Mouse (Mus musculus): ENCODE measurements around the gene Pmvk. TPM values are rescaled to one million over a fixed set of nuclear protein-coding genes. Genes with fewer than 3 reads are reported as not detected.

Pmvk gene
- polyA plus RNA-seq (2014; fragmentation: Illumina TruSeq; extraction: RNeasy Lipid Tissue Mini Kit (QIAGEN cat#74804); ENCODE audit: low read depth, low replicate concordance): 19.8 TPM

GRCm38 (mm10) chr3:89454401-89455177 lies at the start of gene Pmvk:
Gene Pmvk (plus strand): TSS chr3:89454541.

GRCm38 (mm10) chr3:89411490-89412393 lies 42.6 kb upstream of the Pmvk start, which contains the start of gene Flad1:
Gene Flad1 (minus strand): TSS chr3:89411870.

GRCm38 (mm10) chr3:89418170-89418860 lies 36.0 kb upstream of the Pmvk start, which contains the start of the genes Cks1b and Shc1:
Gene Cks1b (minus strand): TSS chr3:89418383.
Gene Shc1 (plus strand): TSS chr3:89418443.

GRCm38 (mm10) chr3:89430171-89431159 lies 23.9 kb upstream of the Pmvk start, which contains the start of gene Pygo2:
Gene Pygo2 (plus strand): TSS chr3:89430214.

GRCm38 (mm10) chr3:89436176-89437113 lies 17.9 kb upstream of the Pmvk start, which contains the start of gene Pbxip1:
Gene Pbxip1 (plus strand): TSS chr3:89436706.

Other genes starting within 250 kb of the Pmvk start
- 12.0 TPM for gene Thbs3, start 239.4 kb upstream of the Pmvk start, polyA plus RNA-seq (2014; fragmentation: Illumina TruSeq; extraction: RNeasy Lipid Tissue Mini Kit (QIAGEN cat#74804); ENCODE audit: low read depth, low replicate concordance)
- gene Mtx1, start 227.5 kb upstream of the Pmvk start, polyA plus RNA-seq (2014; fragmentation: Illumina TruSeq; extraction: RNeasy Lipid Tissue Mini Kit (QIAGEN cat#74804); ENCODE audit: low read depth, low replicate concordance): 78.4 TPM
- 0.18 TPM for gene Muc1, start 225.5 kb upstream of the Pmvk start, polyA plus RNA-seq (2014; fragmentation: Illumina TruSeq; extraction: RNeasy Lipid Tissue Mini Kit (QIAGEN cat#74804); ENCODE audit: low read depth, low replicate concordance)
- 57.1 TPM for gene Krtcap2, start 208.6 kb upstream of the Pmvk start, polyA plus RNA-seq (2014; fragmentation: Illumina TruSeq; extraction: RNeasy Lipid Tissue Mini Kit (QIAGEN cat#74804); ENCODE audit: low read depth, low replicate concordance)
- 1.0 TPM for gene Trim46, start 208.2 kb upstream of the Pmvk start, polyA plus RNA-seq (2014; fragmentation: Illumina TruSeq; extraction: RNeasy Lipid Tissue Mini Kit (QIAGEN cat#74804); ENCODE audit: low read depth, low replicate concordance)
- gene Dpm3, start 195.2 kb upstream of the Pmvk start, polyA plus RNA-seq (2014; fragmentation: Illumina TruSeq; extraction: RNeasy Lipid Tissue Mini Kit (QIAGEN cat#74804); ENCODE audit: low read depth, low replicate concordance): 48.2 TPM
- gene Slc50a1, start 184.0 kb upstream of the Pmvk start, polyA plus RNA-seq (2014; fragmentation: Illumina TruSeq; extraction: RNeasy Lipid Tissue Mini Kit (QIAGEN cat#74804); ENCODE audit: low read depth, low replicate concordance): 42.9 TPM
- gene Efna1, start 173.4 kb upstream of the Pmvk start, polyA plus RNA-seq (2014; fragmentation: Illumina TruSeq; extraction: RNeasy Lipid Tissue Mini Kit (QIAGEN cat#74804); ENCODE audit: low read depth, low replicate concordance): 33.4 TPM
- not detected for gene Efna3, start 131.6 kb upstream of the Pmvk start, polyA plus RNA-seq (2014; fragmentation: Illumina TruSeq; extraction: RNeasy Lipid Tissue Mini Kit (QIAGEN cat#74804); ENCODE audit: low read depth, low replicate concordance)
- gene Efna4, start 116.5 kb upstream of the Pmvk start, polyA plus RNA-seq (2014; fragmentation: Illumina TruSeq; extraction: RNeasy Lipid Tissue Mini Kit (QIAGEN cat#74804); ENCODE audit: low read depth, low replicate concordance): 0.37 TPM
- 92.6 TPM for gene Adam15, start 104.5 kb upstream of the Pmvk start, polyA plus RNA-seq (2014; fragmentation: Illumina TruSeq; extraction: RNeasy Lipid Tissue Mini Kit (QIAGEN cat#74804); ENCODE audit: low read depth, low replicate concordance)
- gene Dcst2, start 92.6 kb upstream of the Pmvk start, polyA plus RNA-seq (2014; fragmentation: Illumina TruSeq; extraction: RNeasy Lipid Tissue Mini Kit (QIAGEN cat#74804); ENCODE audit: low read depth, low replicate concordance): not detected
- gene Dcst1, start 89.3 kb upstream of the Pmvk start, polyA plus RNA-seq (2014; fragmentation: Illumina TruSeq; extraction: RNeasy Lipid Tissue Mini Kit (QIAGEN cat#74804); ENCODE audit: low read depth, low replicate concordance): not detected
- gene Zbtb7b, start 59.8 kb upstream of the Pmvk start, polyA plus RNA-seq (2014; fragmentation: Illumina TruSeq; extraction: RNeasy Lipid Tissue Mini Kit (QIAGEN cat#74804); ENCODE audit: low read depth, low replicate concordance): 25.7 TPM
- not detected for gene Lenep, start 51.7 kb upstream of the Pmvk start, polyA plus RNA-seq (2014; fragmentation: Illumina TruSeq; extraction: RNeasy Lipid Tissue Mini Kit (QIAGEN cat#74804); ENCODE audit: low read depth, low replicate concordance)
- 50.8 TPM for gene Flad1, start 42.7 kb upstream of the Pmvk start, polyA plus RNA-seq (2014; fragmentation: Illumina TruSeq; extraction: RNeasy Lipid Tissue Mini Kit (QIAGEN cat#74804); ENCODE audit: low read depth, low replicate concordance)
- gene Cks1b, start 36.2 kb upstream of the Pmvk start, polyA plus RNA-seq (2014; fragmentation: Illumina TruSeq; extraction: RNeasy Lipid Tissue Mini Kit (QIAGEN cat#74804); ENCODE audit: low read depth, low replicate concordance): 3.8 TPM
- gene Shc1, start 36.1 kb upstream of the Pmvk start, polyA plus RNA-seq (2014; fragmentation: Illumina TruSeq; extraction: RNeasy Lipid Tissue Mini Kit (QIAGEN cat#74804); ENCODE audit: low read depth, low replicate concordance): 27.3 TPM
- 19.0 TPM for gene Pygo2, start 24.3 kb upstream of the Pmvk start, polyA plus RNA-seq (2014; fragmentation: Illumina TruSeq; extraction: RNeasy Lipid Tissue Mini Kit (QIAGEN cat#74804); ENCODE audit: low read depth, low replicate concordance)
- 78.1 TPM for gene Pbxip1, start 17.8 kb upstream of the Pmvk start, polyA plus RNA-seq (2014; fragmentation: Illumina TruSeq; extraction: RNeasy Lipid Tissue Mini Kit (QIAGEN cat#74804); ENCODE audit: low read depth, low replicate concordance)
- 1.3 TPM for gene Kcnn3, start 65.6 kb downstream of the Pmvk start, polyA plus RNA-seq (2014; fragmentation: Illumina TruSeq; extraction: RNeasy Lipid Tissue Mini Kit (QIAGEN cat#74804); ENCODE audit: low read depth, low replicate concordance)